9 mouse cellular contexts compared by ENCODE assay signal in the genomic region with DNA sequence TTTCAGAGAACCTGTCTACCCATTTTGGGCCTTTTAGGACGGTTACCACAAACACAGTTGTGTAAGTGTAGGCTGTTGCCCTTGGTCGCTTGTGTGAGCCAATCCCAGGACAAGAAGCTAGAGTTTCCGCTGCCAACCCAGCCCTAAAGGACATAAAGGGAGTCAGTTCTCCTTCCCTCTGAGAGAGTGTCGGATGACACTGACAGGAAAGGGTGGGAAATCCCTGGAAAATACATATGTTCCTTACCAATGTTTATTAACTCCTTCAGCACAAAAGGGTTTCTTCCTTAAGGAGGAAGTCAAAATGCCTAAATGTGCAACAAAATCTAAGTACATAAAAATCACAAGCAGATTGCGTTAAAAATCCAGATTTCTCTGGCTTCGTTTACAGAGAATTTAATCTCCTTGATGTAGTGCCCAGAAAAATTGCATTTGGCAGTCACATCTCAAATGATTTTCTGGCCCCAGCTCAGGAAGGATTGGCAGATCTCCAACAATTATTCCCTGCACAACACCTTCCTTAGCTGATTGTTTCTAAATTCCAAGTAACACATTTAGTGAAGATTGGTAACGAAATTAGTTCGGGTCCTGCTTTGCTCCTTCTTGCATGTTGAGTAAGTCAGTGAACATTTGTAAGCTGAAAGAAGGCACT. TPM values are rescaled to one million over a fixed set of nuclear protein-coding genes. Genes with fewer than 3 reads are reported as not detected.
DNase-seq lines count a peak whose midpoint lies in the region; ATAC-seq and TF ChIP-seq lines count a peak whose summit lies in the region.
"Had no signal": no experiment of that assay in that cellular context is flagged by ENCODE, and none has a peak within 500 bp of the region (broad histone marks: within the 10 kb centered on the region; RNA-seq: fewer than 3 reads in every experiment).

No protein-coding gene starts in this region.

- no peaks in the 10 kb centered on the region for H3K27me3 ChIP-seq in kidney, postnatal 0 days (ENCODE audit: insufficient read depth, low read length)
- no peaks in the 10 kb centered on the region for H3K27me3 ChIP-seq in hindbrain, embryonic 14.5 days (ENCODE audit: control insufficient read depth, insufficient read depth, low read length)
- no peaks in the 10 kb centered on the region for H3K27me3 ChIP-seq in stomach, embryonic 16.5 days (ENCODE audit: control insufficient read depth, insufficient read depth, low read length)
- H3K27me3 ChIP-seq in intestine, embryonic 15.5 days (replicated peaks), result no peaks in the 10 kb centered on the region
- H3K27me3 ChIP-seq: neural tube, embryonic 12.5 days had no signal

- WGBS in kidney, postnatal 0 days, result 22% methylated on average over 8 of the region's 8 CpGs
- 48% methylated on average over 8 of the region's 8 CpGs for WGBS in hindbrain, embryonic 14.5 days
- 37% methylated on average over 8 of the region's 8 CpGs for WGBS in stomach, embryonic 16.5 days
- WGBS in intestine, embryonic 15.5 days, result 46% methylated on average over 8 of the region's 8 CpGs

- TF ChIP-seq CTCF in kidney, postnatal 0 days (IDR thresholded peaks at IDR 0.05; ENCODE audit: low read depth), result no peak

- H3K9ac ChIP-seq in kidney, postnatal 0 days (ENCODE audit: low read depth, low read length), result no peak overlapping the region
- H3K9ac ChIP-seq in hindbrain, embryonic 14.5 days, result no peak overlapping the region
- H3K9ac ChIP-seq in stomach, embryonic 16.5 days (ENCODE audit: low read length), result no peak overlapping the region
- no peak overlapping the region for H3K9ac ChIP-seq in intestine, embryonic 15.5 days
- H3K9ac ChIP-seq: neural tube, embryonic 12.5 days had no signal

- no peak overlapping the region for H3K4me2 ChIP-seq in kidney, postnatal 0 days (ENCODE audit: low read length)
- H3K4me2 ChIP-seq in hindbrain, embryonic 14.5 days (replicated peaks), result no peak overlapping the region
- H3K4me2 ChIP-seq in stomach, embryonic 16.5 days (ENCODE audit: low read depth, low read length), result no peak overlapping the region
- H3K4me2 ChIP-seq in intestine, embryonic 15.5 days (replicated peaks), result no peak overlapping the region
- H3K4me2 ChIP-seq: neural tube, embryonic 12.5 days had no signal

- 0 out of 2 replicates have a peak overlapping the region, but pooled peaks have one; percentile 25 for H3K27ac ChIP-seq in kidney, postnatal 0 days
- no peak overlapping the region; the same call in 1 of the 2 replicates for H3K27ac ChIP-seq in hindbrain, embryonic 14.5 days
- peak overlapping the region; percentile 17; the same call in 1 of the 2 replicates for H3K27ac ChIP-seq in stomach, embryonic 16.5 days (ENCODE audit: low read length)
- no peak overlapping the region for H3K27ac ChIP-seq in intestine, embryonic 15.5 days
- H3K27ac ChIP-seq: neural tube, embryonic 12.5 days had no signal

- H3K9me3 ChIP-seq in kidney, postnatal 0 days (replicated peaks; ENCODE audit: low read length), result no peaks in the 10 kb centered on the region
- H3K9me3 ChIP-seq in hindbrain, embryonic 14.5 days (ENCODE audit: control insufficient read depth, low read length), result no peaks in the 10 kb centered on the region
- H3K9me3 ChIP-seq in stomach, embryonic 16.5 days (replicated peaks; ENCODE audit: control insufficient read depth, low read length), result no peaks in the 10 kb centered on the region
- no peaks in the 10 kb centered on the region for H3K9me3 ChIP-seq in intestine, embryonic 15.5 days
- H3K9me3 ChIP-seq: neural tube, embryonic 12.5 days had no signal

- no peak overlapping the region for H3K4me3 ChIP-seq in kidney, postnatal 0 days (replicated peaks; ENCODE audit: low read depth, low read length)
- no peak overlapping the region for H3K4me3 ChIP-seq in hindbrain, embryonic 14.5 days (replicated peaks; ENCODE audit: low read length)
- no peak overlapping the region for H3K4me3 ChIP-seq in stomach, embryonic 16.5 days (replicated peaks; ENCODE audit: low read length)
- H3K4me3 ChIP-seq in intestine, embryonic 15.5 days (replicated peaks), result no peak overlapping the region
- H3K4me3 ChIP-seq: neural tube, embryonic 12.5 days had no signal

- H3K36me3 ChIP-seq in kidney, postnatal 0 days (ENCODE audit: insufficient read depth, low read length), result no peaks in the 10 kb centered on the region
- H3K36me3 ChIP-seq in hindbrain, embryonic 14.5 days (replicated peaks; ENCODE audit: control insufficient read depth, insufficient read depth), result no peaks in the 10 kb centered on the region
- no peaks in the 10 kb centered on the region for H3K36me3 ChIP-seq in stomach, embryonic 16.5 days (ENCODE audit: control insufficient read depth, insufficient read depth, low read length)
- H3K36me3 ChIP-seq in intestine, embryonic 15.5 days, result no peaks in the 10 kb centered on the region
- H3K36me3 ChIP-seq: neural tube, embryonic 12.5 days had no signal

- H3K4me1 ChIP-seq in kidney, postnatal 0 days (replicated peaks; ENCODE audit: insufficient read depth, low read length), result no peaks in the 10 kb centered on the region
- no peaks in the 10 kb centered on the region for H3K4me1 ChIP-seq in hindbrain, embryonic 14.5 days (replicated peaks; ENCODE audit: control insufficient read depth, insufficient read depth, low read length)
- H3K4me1 ChIP-seq in stomach, embryonic 16.5 days (ENCODE audit: control insufficient read depth, insufficient read depth, low read length), result peaks cover 7% of the 10 kb centered on the region; the same call in 1 of the 2 replicates
- H3K4me1 ChIP-seq in intestine, embryonic 15.5 days (replicated peaks), result no peaks in the 10 kb centered on the region
- H3K4me1 ChIP-seq: neural tube, embryonic 12.5 days had no signal

- ATAC-seq in kidney, postnatal 0 days (replicated peaks; ENCODE audit: low FRiP score, low read depth), result no peak
- ATAC-seq in hindbrain, embryonic 14.5 days (ENCODE audit: low FRiP score), result no peak
- no peak for ATAC-seq in stomach, embryonic 16.5 days (ENCODE audit: insufficient read depth, low FRiP score)
- ATAC-seq in intestine, embryonic 15.5 days, result no peak

- DNase-seq in kidney, postnatal 0 days (ENCODE audit: low spot score), result peak; percentile 44
- DNase-seq in kidney, adult 9 months, result no peak
- peak; percentile 43 for DNase-seq in brain, embryonic 18.5 days (ENCODE audit: low read depth, low spot score)
- peak; percentile 14 for DNase-seq in embryo, embryonic 10 days (ENCODE audit: low spot score)
- peak; percentile 53 for DNase-seq in hindbrain, embryonic 14.5 days (ENCODE audit: low spot score)
- no peak for DNase-seq in thymus, postnatal 14 days

RNA-seq across cellular contexts. Expression of a gene that starts 55.3 kb away (rescaled TPM):
- polyA plus RNA-seq in kidney, postnatal 0 days (2015; fragmentation: Nextera tagmentation; extraction: Ambion mirVana), result 7.6 and 8.4 TPM in 2 replicates
- polyA plus RNA-seq in hindbrain, embryonic 14.5 days (2014; fragmentation: Nextera tagmentation; extraction: Ambion mirVana), result 1.3 and 1.5 TPM in 2 replicates
- 5.1 and 5.9 TPM in 2 replicates for polyA plus RNA-seq in stomach, embryonic 16.5 days (2015; fragmentation: Nextera tagmentation; extraction: Ambion mirVana)
- polyA plus RNA-seq in intestine, embryonic 15.5 days (2015; fragmentation: Nextera tagmentation; extraction: Ambion mirVana), result 3.9 and 4.9 TPM in 2 replicates

Comparison
In these comparisons a context has a peak if more than half of its experiments do, and no peak if none do; other contexts are left out.
1. DNase-seq: peak in kidney, postnatal 0 days (single experiment), brain, embryonic 18.5 days (single experiment), embryo, embryonic 10 days (single experiment) and hindbrain, embryonic 14.5 days (single experiment); none in kidney, adult 9 months (single experiment) and thymus, postnatal 14 days (single experiment).
2. H3K27ac ChIP-seq: peak in kidney, postnatal 0 days (single experiment) and stomach, embryonic 16.5 days (single experiment); none in hindbrain, embryonic 14.5 days (single experiment) and intestine, embryonic 15.5 days (single experiment).